19 mouse cellular contexts compared by ENCODE assay signal in the genomic region with DNA sequence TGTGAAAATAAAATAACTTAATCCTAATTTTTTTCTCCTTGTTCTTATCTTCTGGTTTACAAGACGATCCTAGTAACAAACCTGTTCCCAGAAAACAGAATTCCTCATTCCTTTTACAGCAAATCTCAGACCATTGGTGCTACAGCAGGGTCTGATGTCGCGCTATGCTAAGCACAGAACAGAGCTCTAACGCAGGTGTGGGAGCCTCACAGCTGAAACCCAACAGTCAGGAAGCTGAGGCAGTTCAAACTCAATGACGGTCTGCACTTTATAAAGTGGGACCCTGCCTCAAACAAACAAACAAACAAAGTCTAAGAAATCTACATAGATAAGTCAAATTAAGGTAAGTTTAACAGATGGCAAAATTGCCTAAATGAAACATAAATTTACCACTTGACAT.
"Had no signal": no experiment of that assay in that cellular context is flagged by ENCODE, and none has a peak within 500 bp of the region (broad histone marks: within the 10 kb centered on the region; RNA-seq: fewer than 3 reads in every experiment).

No protein-coding gene starts in this region.

- H3K27ac ChIP-seq: liver, embryonic 13.5 days; liver, embryonic 15.5 days; lung, embryonic 15.5 days; macrophage; midbrain, embryonic 13.5 days; neural tube, embryonic 13.5 days; neural tube, embryonic 15.5 days had no signal

- DNase-seq: liver; liver, embryonic 13.5 days; liver, postnatal 0 days; lung, adult 2 months; lung, postnatal 14 days; lung, postnatal 36 days; retina, postnatal 1 day; right cerebral cortex, adult 18-20 months; right cerebral cortex, postnatal 25 days; right cerebral cortex, postnatal 4 days; spleen, adult 18-20 months had no signal

- H3K4me3 ChIP-seq: liver, embryonic 13.5 days; liver, embryonic 15.5 days; lung, embryonic 15.5 days; megakaryocyte, embryonic 14.5 days; midbrain, embryonic 13.5 days; myocyte; neural tube, embryonic 13.5 days; neural tube, embryonic 15.5 days had no signal
